Mouse (Mus musculus): ENCODE data around the gene Unc93a2. TPM values are rescaled to one million over a fixed set of nuclear protein-coding genes. Genes with fewer than 3 reads are reported as not detected.
A peak's percentile ranks its signal among the peaks of the same experiment; 100 is the strongest.
"Not testable (repeated sequence)": the region's sequence is repeated elsewhere in the genome, so short reads cannot be mapped to it uniquely, and the experiment has no call there.

Gene Unc93a2
- not detected in 2 replicates for polyA plus RNA-seq (2016; fragmentation: Nextera tagmentation; extraction: Ambion mirVana)

- H3K27ac ChIP-seq; H3K9ac ChIP-seq (replicated peaks); ATAC-seq (ENCODE audit: insufficient number of reproducible peaks, insufficient read depth, low FRiP score, low TSS enrichment, low read depth); H3K4me1 ChIP-seq (replicated peaks); H3K4me2 ChIP-seq; H3K4me3 ChIP-seq (replicated peaks); H3K36me3 ChIP-seq; H3K27me3 ChIP-seq; H3K9me3 ChIP-seq: not testable (repeated sequence)
- 62% methylated on average over 3 of the region's 3 CpGs for WGBS
Observed at GRCm38 (mm10) chr17:7385364-7385763, at the start of gene Unc93a2. Gene Unc93a2 (minus strand): TSS chr17:7385464.

DNA sequence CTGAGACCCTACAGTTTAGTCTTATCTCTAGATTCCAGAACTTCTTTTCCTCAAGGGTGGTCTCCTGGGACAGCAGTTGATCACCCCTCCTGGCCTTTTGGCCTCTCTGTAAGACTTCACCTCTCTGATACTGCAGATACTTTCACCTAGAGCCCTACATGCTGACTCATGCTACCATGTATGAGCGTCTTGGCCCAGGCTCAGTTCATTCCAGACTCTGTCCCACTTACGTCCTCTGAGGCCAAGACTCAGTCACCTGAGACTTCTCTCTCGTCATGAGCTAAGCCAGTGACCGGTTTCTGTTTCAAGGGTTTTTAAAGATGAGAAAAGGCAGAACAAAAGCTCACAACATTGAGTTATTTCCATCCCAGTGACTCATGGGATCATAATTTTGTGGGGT lies 48.9 kb upstream of the Unc93a2 start:
- not testable (repeated sequence) for H3K4me3 ChIP-seq (replicated peaks); H3K4me2 ChIP-seq; H3K9ac ChIP-seq (replicated peaks); ATAC-seq (ENCODE audit: insufficient number of reproducible peaks, insufficient read depth, low FRiP score, low TSS enrichment, low read depth); H3K36me3 ChIP-seq; H3K9me3 ChIP-seq; H3K27me3 ChIP-seq; H3K27ac ChIP-seq; H3K4me1 ChIP-seq (replicated peaks)
- 77% methylated on average over 4 of the region's 4 CpGs for WGBS

GRCm38 (mm10) chr17:7430210-7430631 lies 45.0 kb upstream of the Unc93a2 start:
- WGBS, result 77% methylated on average over 4 of the region's 4 CpGs

DNA sequence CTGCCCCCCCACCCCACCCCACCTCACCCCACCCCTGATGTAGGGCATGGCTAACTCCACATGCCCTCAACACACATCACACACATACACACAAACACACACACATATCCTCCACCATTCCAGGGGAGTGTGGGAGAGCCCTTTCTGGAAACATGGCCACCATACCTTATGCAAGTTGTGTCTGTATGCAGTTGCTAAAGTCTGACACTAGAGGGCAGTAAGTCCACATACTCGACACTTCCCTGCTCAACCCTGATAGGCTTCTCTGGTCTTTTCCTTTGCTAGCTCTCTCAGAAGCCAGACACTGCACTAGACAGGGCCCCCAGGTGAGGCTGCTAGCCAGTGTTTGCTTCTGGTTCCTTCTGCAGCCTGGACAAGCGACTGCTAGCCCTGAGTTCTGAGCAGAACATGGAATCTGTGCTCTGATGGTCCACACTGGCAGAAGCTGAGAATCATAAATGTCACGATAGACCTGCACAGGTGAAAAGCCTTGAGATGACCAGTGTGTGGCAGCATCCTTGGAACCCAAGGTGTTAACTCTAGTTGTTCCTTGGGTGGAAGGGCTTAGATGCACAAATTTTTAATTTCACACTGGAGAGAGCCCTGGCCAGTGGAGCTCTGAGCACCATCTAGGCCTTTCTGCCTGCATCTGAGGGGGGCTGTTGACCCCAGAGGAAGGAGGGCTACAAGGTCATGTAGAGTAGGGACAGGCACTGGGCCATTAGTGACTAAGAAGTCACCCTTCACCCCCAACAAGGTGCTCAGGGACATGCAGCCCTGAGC lies 35.1 kb upstream of the Unc93a2 start:
- WGBS, result 32% methylated on average over 3 of the region's 3 CpGs

More at GRCm38 (mm10) chr17:7430210-7430631, 45.0 kb upstream of the Unc93a2 start:
- not testable (repeated sequence) for H3K9ac ChIP-seq (replicated peaks); H3K4me1 ChIP-seq (replicated peaks); H3K27ac ChIP-seq; H3K9me3 ChIP-seq; H3K36me3 ChIP-seq; H3K27me3 ChIP-seq; H3K4me3 ChIP-seq (replicated peaks); H3K4me2 ChIP-seq; ATAC-seq (ENCODE audit: insufficient number of reproducible peaks, insufficient read depth, low FRiP score, low TSS enrichment, low read depth)

DNA sequence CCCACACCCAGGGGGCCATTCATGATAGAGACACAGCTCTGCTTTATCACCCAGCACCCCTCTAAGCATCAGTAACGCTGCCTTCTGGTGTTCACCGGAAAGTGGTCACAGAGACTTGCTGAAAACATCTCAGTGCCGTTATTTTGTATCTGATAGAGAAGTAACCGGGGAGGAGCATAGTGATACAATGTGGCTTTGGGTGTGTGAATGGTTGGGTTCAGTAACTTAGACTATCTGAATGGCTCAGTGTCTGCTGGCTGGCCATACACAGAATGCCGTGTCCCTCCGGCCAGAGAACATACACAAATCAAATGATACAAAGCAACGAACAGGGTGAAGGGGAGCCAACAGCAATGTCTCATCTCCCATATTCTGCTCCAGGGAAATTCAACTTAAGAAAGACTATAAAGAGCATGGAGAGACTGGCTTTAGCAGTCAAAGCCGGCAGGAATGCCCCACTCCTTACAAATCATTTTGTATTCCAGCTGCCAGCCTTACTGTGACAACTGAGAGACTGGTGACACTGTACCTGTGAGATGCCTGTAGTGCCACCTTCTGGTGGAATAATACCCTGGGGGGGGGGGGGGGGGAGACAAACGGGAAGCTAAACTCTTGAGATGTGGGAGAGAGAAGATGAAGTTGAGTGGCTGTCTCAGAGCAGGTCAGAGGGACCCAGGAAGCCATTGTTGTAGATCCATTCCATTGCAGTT lies 29.5 kb upstream of the Unc93a2 start:
- ATAC-seq (ENCODE audit: insufficient number of reproducible peaks, insufficient read depth, low FRiP score, low TSS enrichment, low read depth); H3K4me3 ChIP-seq (replicated peaks); H3K4me2 ChIP-seq; H3K36me3 ChIP-seq; H3K4me1 ChIP-seq (replicated peaks); H3K27ac ChIP-seq; H3K9me3 ChIP-seq; H3K9ac ChIP-seq (replicated peaks); H3K27me3 ChIP-seq: not testable (repeated sequence)
- 92% methylated on average over 7 of the region's 9 CpGs for WGBS

More for the DNA sequence above, 35.1 kb upstream of the Unc93a2 start:
- H3K9ac ChIP-seq (replicated peaks); H3K27me3 ChIP-seq; H3K4me1 ChIP-seq (replicated peaks); H3K4me3 ChIP-seq (replicated peaks); H3K4me2 ChIP-seq; H3K27ac ChIP-seq; H3K36me3 ChIP-seq; H3K9me3 ChIP-seq: not testable (repeated sequence)
- ATAC-seq (ENCODE audit: insufficient number of reproducible peaks, insufficient read depth, low FRiP score, low TSS enrichment, low read depth), result peak; percentile 79; the same call in 1 of the 2 replicates

DNA sequence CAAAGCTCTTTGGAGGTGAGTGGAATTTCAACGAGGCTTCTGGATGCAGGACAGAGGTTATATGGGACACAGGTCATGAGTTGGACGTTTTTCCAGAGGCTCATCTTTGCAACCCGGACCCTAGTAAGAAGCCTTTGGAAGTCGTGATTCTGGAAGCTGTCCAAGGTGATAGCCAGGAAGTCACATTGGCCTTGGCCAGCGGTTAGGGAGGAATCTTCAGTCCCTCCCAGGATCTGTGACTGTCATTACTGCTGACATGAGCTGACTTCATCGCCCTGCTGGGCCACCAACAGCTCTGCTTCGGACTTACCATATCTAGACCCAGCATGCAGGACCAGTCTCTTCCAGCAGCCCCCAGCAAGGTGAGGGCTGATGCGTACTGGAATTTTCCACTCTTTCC lies 28.1 kb upstream of the Unc93a2 start:
- ATAC-seq (ENCODE audit: insufficient number of reproducible peaks, insufficient read depth, low FRiP score, low TSS enrichment, low read depth), result not testable (repeated sequence)
- 81% methylated on average over 8 of the region's 8 CpGs for WGBS

GRCm38 (mm10) chr17:7399770-7400169 lies 14.5 kb upstream of the Unc93a2 start:
- H3K9me3 ChIP-seq; H3K27me3 ChIP-seq; H3K4me1 ChIP-seq (replicated peaks); H3K36me3 ChIP-seq; H3K27ac ChIP-seq; H3K4me2 ChIP-seq; H3K4me3 ChIP-seq (replicated peaks); H3K9ac ChIP-seq (replicated peaks); ATAC-seq (ENCODE audit: insufficient number of reproducible peaks, insufficient read depth, low FRiP score, low TSS enrichment, low read depth): not testable (repeated sequence)
- WGBS, result 85% methylated on average over 6 of the region's 6 CpGs

More for the DNA sequence above, 28.1 kb upstream of the Unc93a2 start:
- not testable (repeated sequence) for H3K4me3 ChIP-seq (replicated peaks); H3K4me1 ChIP-seq (replicated peaks); H3K4me2 ChIP-seq; H3K9me3 ChIP-seq; H3K27me3 ChIP-seq; H3K9ac ChIP-seq (replicated peaks); H3K36me3 ChIP-seq; H3K27ac ChIP-seq

DNA sequence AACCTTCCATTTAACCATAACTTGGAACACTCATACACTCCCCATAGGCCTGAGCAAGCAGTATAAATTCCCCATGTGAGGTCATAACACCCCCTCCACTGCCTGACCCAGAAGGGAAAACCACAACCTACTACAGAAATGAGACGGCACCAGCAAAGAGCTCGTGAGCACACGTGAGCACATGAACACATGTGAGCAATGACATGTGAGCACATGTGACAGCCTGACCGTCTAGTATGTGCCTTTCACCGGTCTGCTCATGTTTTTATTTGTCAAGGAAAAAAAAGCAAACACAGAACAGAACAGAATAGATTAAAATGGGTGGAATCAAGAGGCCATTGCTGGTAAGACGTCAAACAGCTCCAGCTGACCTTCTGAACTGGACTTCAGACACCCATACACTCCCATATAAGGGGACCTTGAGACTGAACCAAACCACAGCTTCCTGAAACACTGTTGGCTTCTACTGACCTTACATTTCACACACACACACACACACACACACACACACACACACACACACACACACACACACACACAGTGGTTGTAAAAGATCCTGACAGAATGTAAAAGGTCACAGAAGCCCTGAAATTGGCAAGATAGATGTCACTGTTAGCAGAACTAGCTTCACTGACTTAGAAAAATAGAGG lies 13.1 kb upstream of the Unc93a2 start:
- H3K27me3 ChIP-seq; H3K9ac ChIP-seq (replicated peaks); ATAC-seq (ENCODE audit: insufficient number of reproducible peaks, insufficient read depth, low FRiP score, low TSS enrichment, low read depth); H3K4me3 ChIP-seq (replicated peaks); H3K4me1 ChIP-seq (replicated peaks); H3K9me3 ChIP-seq; H3K36me3 ChIP-seq; H3K4me2 ChIP-seq; H3K27ac ChIP-seq: not testable (repeated sequence)
- 88% methylated on average over 6 of the region's 6 CpGs for WGBS

DNA sequence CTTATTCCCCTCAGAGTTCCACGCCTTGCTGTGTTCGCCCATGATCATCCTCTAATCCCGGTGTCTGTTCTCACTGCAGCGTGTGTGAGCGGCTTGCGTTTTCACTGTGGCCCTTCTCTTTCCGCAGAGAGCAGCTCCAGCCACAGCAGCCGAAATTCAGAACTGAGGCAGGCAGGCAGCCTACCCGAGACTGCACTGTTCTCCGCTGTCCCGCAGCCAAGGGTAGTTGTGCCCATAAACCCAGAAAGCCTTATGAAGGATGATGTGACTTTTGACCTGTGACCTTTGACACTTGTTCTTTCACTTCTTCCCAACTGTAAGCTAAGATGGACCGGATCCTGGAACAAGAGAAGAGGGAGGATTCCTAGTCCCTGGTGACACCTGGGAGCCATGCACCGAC lies 11.8 kb upstream of the Unc93a2 start:
- not testable (repeated sequence) for H3K4me2 ChIP-seq; H3K9me3 ChIP-seq; H3K36me3 ChIP-seq; H3K4me1 ChIP-seq (replicated peaks); H3K4me3 ChIP-seq (replicated peaks); H3K27me3 ChIP-seq; H3K27ac ChIP-seq; H3K9ac ChIP-seq (replicated peaks); ATAC-seq (ENCODE audit: insufficient number of reproducible peaks, insufficient read depth, low FRiP score, low TSS enrichment, low read depth)
- WGBS, result 84% methylated on average over 13 of the region's 13 CpGs

DNA sequence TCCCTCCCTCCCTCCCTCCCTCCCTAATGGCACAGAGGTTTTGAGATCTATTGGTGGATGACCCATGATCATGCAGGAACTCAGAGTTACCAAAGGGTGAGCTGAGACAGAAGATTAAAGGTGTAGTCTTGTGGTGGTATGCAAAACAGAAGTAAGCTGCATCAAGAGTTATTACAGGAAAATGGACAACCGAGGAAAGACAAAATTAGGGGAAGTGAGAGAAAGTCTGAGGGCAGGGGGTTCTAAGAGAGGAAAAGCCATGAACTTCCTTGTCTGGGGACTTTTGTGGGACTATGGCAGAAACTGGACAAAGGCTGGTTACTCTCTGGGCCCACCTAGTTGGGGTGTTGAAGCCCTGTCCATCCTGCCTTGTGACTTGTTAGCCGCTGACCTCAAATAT lies 11.0 kb upstream of the Unc93a2 start:
- not testable (repeated sequence) for ATAC-seq (ENCODE audit: insufficient number of reproducible peaks, insufficient read depth, low FRiP score, low TSS enrichment, low read depth); H3K27me3 ChIP-seq; H3K4me2 ChIP-seq; H3K36me3 ChIP-seq; H3K4me1 ChIP-seq (replicated peaks); H3K9me3 ChIP-seq; H3K9ac ChIP-seq (replicated peaks); H3K27ac ChIP-seq; H3K4me3 ChIP-seq (replicated peaks)
- WGBS, result no CpG with 5 or more reads among the region's 2 CpGs

GRCm38 (mm10) chr17:7395671-7396070 lies 10.4 kb upstream of the Unc93a2 start:
- not testable (repeated sequence) for H3K9ac ChIP-seq (replicated peaks); H3K9me3 ChIP-seq; H3K27ac ChIP-seq; ATAC-seq (ENCODE audit: insufficient number of reproducible peaks, insufficient read depth, low FRiP score, low TSS enrichment, low read depth); H3K4me3 ChIP-seq (replicated peaks); H3K4me2 ChIP-seq; H3K27me3 ChIP-seq; H3K36me3 ChIP-seq; H3K4me1 ChIP-seq (replicated peaks)
- 90% methylated on average over 8 of the region's 8 CpGs for WGBS
